Mouse (Mus musculus) lung, embryonic 16.5 days (tissue): ENCODE results near the gene Kif26b. TPM values are rescaled to one million over a fixed set of nuclear protein-coding genes. Genes with fewer than 3 reads are reported as not detected.
A peak's percentile ranks its signal among the peaks of the same experiment; 100 is the strongest.

Experiments used
- ATAC-seq: fragments of 200-750 bp; cut with Nextera tagmentation; 2 replicates; pipeline ENCODE4 v1.8.0; 2017; ENCODE audit warnings: low read depth, mild to moderate bottlenecking, moderate library complexity
- H3K27ac ChIP-seq: fragments of 300-500 bp; sonication (generic); 2 replicates; pipeline ENCODE4 v1.5.1; 2014; ENCODE audit warnings: mild to moderate bottlenecking, control low read depth, low read length
- H3K27me3 ChIP-seq: fragments of 300-500 bp; sonication (generic); 2 replicates; pipeline ENCODE4 v1.6.1; 2014; ENCODE audit warnings: low read depth, low read length, mixed read lengths; ENCODE audit not compliant: control insufficient read depth, insufficient read depth
- H3K36me3 ChIP-seq: fragments of 300-500 bp; sonication (generic); 2 replicates; pipeline ENCODE4 v1.6.1; 2014; ENCODE audit warnings: low read length; ENCODE audit not compliant: control insufficient read depth, insufficient read depth
- H3K4me1 ChIP-seq: fragments of 300-500 bp; sonication (generic); replicated peaks from 2 replicates; pipeline ENCODE4 v1.6.1; 2014; ENCODE audit warnings: low read length, mixed read lengths; ENCODE audit not compliant: control insufficient read depth, insufficient read depth
- H3K4me2 ChIP-seq: fragments of 300-500 bp; sonication (generic); 2 replicates; pipeline ENCODE4 v1.6.1; 2014; ENCODE audit warnings: low read depth, low read length, control low read depth
- H3K4me3 ChIP-seq: fragments of 300-500 bp; sonication (generic); 2 replicates; pipeline ENCODE4 v1.5.1; 2014; ENCODE audit warnings: mild to moderate bottlenecking, low read length, control low read depth
- H3K9ac ChIP-seq: fragments of 300-500 bp; sonication (generic); 2 replicates; pipeline ENCODE4 v1.6.1; 2014; ENCODE audit warnings: low read length, control low read depth
- H3K9me3 ChIP-seq: fragments of 300-500 bp; sonication (generic); 2 replicates; pipeline ENCODE4 v1.6.1; 2016; ENCODE audit warnings: low read length; ENCODE audit not compliant: control insufficient read depth
- WGBS: fragments of 180-500 bp; shearing (Covaris S2); extraction: QIAGEN DNeasy Blood & Tissue Kit; methylation state at CpG from one replicate; pipeline ENCODE4 v1.1.7; 2014; 5-methylcytosine and 5-hydroxymethylcytosine counted together
- polyA plus RNA-seq: library from polyadenylated mRNA; unstranded; fragments of >200 nt; fragmentation: Nextera tagmentation; extraction: Ambion mirVana; gene quantifications from 2 replicates; pipeline ENCODE4 v1.2.1, GENCODE M21; 2015

The Kif26b gene
- polyA plus RNA-seq, 1 experiment from 2014 or later = 0.68 TPM

DNA sequence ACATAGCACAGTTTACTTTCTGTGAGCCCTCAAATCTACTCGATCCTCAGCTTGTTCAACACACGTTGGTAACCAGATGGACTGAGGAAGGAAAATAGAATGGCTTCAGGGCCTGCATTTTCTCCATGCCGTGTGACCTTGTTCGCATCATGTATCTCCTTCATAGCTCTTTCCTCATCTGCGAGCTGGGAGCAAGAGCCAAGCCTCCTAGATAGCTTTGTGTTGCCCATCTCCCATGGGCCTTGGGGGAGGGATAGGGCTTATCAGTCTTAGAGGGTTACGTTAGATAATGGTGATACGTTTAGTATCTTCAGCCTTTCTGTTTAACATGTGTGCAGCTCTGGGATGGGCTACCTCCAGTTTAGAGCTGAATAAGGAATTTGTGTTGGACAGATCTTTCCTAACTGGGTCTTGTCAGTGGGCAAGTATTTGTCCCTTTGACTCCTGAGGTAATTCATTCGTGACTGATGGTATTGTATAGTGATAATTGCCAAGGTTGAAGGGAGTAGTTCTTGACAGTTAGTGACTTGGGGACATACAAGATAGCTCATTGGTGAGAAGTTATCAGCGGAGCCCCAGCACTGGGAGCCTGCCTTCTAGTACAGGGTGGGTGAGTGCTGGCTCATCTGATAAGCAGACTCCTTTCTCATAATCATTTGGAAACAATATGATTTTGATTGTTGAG is 183.4 kb downstream of the Kif26b start:
- no peaks in the 10 kb centered on the region for H3K27me3 ChIP-seq
- no peak overlapping the region for H3K27ac ChIP-seq

DNA sequence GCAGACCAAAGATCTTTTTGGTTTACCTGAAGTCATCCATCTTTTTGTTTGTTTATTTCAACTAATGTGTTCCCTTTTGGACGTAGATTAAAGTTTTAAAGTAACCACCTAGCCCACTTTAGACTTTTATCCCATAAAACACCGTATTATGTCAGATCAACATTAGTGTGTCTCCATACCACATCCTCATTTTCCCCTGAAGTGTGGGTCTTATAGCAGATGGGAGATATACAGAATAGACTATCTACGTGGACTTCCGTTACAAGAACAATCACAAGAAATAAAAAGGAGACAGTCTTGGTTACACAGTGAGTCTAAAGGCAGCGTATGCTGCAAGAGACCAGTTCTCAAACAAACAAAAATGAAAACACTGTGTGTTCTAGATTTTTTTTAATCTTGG is 185.3 kb downstream of the Kif26b start:
- Histone ChIP-seq H3K4me1 (0 out of 2 replicates have a peak, but pooled peaks cover 2% of the 10 kb centered on the region), H3K27ac (no peak overlapping the region), H3K4me2 (no peak overlapping the region), H3K27me3 (no peaks in the 10 kb centered on the region), H3K9me3 (no peaks in the 10 kb centered on the region; the same call in 1 of the 2 replicates), H3K36me3 (no peaks in the 10 kb centered on the region), H3K4me3 (no peak overlapping the region), H3K9ac (no peak overlapping the region)
- no peak for ATAC-seq
- 82% methylated on average over 5 of the region's 5 CpGs for whole genome bisulfite sequencing

More for the DNA sequence above, 183.4 kb downstream of the Kif26b start:
- Histone ChIP-seq H3K9ac (no peak overlapping the region), H3K4me1 (0 out of 2 replicates have a peak, but pooled peaks cover 2% of the 10 kb centered on the region), H3K4me2 (no peak overlapping the region), H3K9me3 (no peaks in the 10 kb centered on the region), H3K4me3 (no peak overlapping the region), H3K36me3 (no peaks in the 10 kb centered on the region)
- 77% methylated on average over 9 of the region's 9 CpGs for WGBS
- ATAC-seq = no peak

DNA sequence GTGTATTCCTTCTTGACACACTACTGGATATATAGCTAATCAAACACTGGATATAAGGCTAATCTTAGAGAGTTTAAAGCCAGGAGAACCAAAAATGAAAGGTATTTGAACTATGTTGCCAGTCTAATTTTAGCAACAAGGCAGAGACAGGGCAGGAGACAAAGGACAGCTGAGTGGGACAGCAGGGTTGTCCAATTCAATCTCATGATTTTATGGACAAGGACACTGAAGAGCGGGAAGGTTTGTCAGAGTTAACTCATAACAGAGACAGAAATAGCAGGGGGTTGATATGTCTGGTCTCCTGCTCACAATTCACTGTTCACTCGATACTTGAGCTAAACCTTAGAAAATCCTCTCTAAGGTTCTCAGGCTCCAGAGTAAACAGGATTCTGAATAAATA is 187.5 kb downstream of the Kif26b start:
- ATAC-seq = no peak

DNA sequence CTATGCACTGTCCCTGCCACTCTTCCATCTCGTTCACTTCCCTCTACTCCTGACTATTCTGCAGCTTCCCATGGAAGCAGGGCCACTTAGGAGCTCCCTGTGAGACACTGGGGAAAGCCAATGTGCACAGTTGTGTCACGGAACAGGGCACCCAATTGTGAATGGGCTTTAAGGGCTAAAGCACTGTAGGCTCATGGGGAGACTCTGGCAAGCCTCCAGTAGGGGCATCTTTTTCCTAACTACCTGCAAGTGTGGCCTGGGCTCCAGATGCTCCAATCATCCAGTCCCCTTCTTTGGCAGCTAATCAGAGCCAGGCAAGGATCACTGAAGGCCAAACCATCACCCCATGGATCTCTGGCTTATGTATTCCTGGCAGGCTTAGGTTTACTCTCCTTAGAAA is 191.9 kb downstream of the Kif26b start:
- H3K36me3 ChIP-seq = no peaks in the 10 kb centered on the region
- 0 out of 2 replicates have a peak, but pooled peaks cover 2% of the 10 kb centered on the region for H3K4me1 ChIP-seq
- H3K9ac ChIP-seq = no peak overlapping the region
- WGBS = 71% methylated on average over 2 of the region's 2 CpGs
- H3K27ac ChIP-seq = no peak overlapping the region
- no peak overlapping the region for H3K4me3 ChIP-seq
- no peak for ATAC-seq
- peaks cover 3% of the 10 kb centered on the region; the same call in 1 of the 2 replicates for H3K9me3 ChIP-seq
- no peak overlapping the region for H3K4me2 ChIP-seq
- H3K27me3 ChIP-seq = no peaks in the 10 kb centered on the region

More for the DNA sequence above, 187.5 kb downstream of the Kif26b start:
- H3K9ac ChIP-seq = no peak overlapping the region
- peaks cover 3% of the 10 kb centered on the region; the same call in 1 of the 2 replicates for H3K9me3 ChIP-seq
- H3K4me1 ChIP-seq = 0 out of 2 replicates have a peak, but pooled peaks cover 2% of the 10 kb centered on the region
- H3K4me2 ChIP-seq = no peak overlapping the region
- no peaks in the 10 kb centered on the region for H3K27me3 ChIP-seq
- 50% methylated on average over 2 of the region's 2 CpGs for WGBS
- no peak overlapping the region for H3K4me3 ChIP-seq
- H3K27ac ChIP-seq = no peak overlapping the region
- H3K36me3 ChIP-seq = no peaks in the 10 kb centered on the region

DNA sequence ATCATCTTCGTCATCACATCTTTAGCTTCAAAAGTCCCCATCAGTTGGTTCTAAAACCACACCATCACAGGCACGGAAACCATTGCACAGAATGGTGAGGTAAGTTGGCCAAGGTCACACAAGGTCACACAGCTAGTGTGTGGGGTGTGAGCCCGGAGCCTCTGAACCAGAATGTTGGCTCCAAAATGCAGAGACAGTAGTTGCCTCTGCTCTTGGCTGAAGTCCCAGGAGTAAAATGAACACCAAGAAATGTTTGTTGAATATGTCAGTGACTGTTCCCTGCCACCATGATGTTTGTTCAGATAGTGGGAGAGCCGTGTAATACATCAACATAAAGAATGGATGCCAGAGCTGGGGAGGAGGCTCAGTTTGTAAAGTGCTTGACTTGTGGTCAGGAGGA is 193.9 kb downstream of the Kif26b start:
- Histone ChIP-seq H3K27ac (no peak overlapping the region), H3K9ac (no peak overlapping the region), H3K4me1 (no peaks in the 10 kb centered on the region), H3K36me3 (no peaks in the 10 kb centered on the region), H3K4me2 (no peak overlapping the region), H3K27me3 (no peaks in the 10 kb centered on the region), H3K4me3 (no peak overlapping the region), H3K9me3 (peaks cover 3% of the 10 kb centered on the region; the same call in 1 of the 2 replicates)
- peak; percentile 56 for ATAC-seq
- WGBS = 41% methylated on average over 4 of the region's 4 CpGs

DNA sequence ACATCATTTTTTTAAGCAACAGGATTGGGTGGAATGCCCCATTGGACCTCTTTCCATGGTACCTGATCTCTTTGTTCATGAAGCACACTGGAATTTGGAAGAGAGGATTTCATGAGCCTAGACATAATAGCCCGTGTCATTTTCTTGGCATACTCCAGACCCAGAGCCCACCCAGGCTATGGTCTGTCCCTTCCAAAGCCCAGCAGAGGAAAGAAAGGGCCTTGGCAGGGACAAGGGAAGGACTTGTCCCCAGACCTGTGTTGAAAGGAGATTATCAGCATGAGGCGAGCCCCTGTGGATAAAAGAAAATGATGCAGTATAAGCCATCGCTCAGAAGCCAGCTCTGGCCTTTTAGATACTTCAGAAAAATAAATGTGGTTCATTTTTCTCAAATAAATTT is 196.6 kb downstream of the Kif26b start:
- Histone ChIP-seq H3K36me3 (no peaks in the 10 kb centered on the region), H3K9ac (no peak overlapping the region), H3K4me3 (no peak overlapping the region), H3K27me3 (no peaks in the 10 kb centered on the region), H3K27ac (no peak overlapping the region), H3K4me1 (no peaks in the 10 kb centered on the region), H3K9me3 (no peaks in the 10 kb centered on the region), H3K4me2 (no peak overlapping the region)
- ATAC-seq = no peak
- WGBS = 78% methylated on average over 3 of the region's 3 CpGs

DNA sequence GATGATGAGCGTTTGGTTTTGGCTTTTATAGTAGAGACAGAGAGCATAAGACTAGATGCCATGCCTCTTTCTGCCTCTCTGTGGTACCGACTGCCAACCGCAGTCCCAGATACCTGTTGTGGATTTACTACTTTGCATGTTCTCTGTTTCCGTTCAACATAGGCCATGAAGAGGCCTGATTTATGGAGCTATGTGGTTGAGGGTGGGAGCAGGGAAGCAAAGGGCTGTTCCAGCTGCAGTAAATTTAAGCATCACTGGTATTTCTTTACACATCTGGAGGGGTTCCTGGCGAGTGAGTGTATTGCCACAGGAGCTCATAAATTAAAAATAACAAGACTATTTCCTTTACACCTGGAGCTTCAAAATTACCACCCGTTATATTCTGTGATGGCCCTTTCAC is 199.3 kb downstream of the Kif26b start:
- Histone ChIP-seq H3K27ac (no peak overlapping the region), H3K36me3 (no peaks in the 10 kb centered on the region), H3K9ac (no peak overlapping the region), H3K9me3 (no peaks in the 10 kb centered on the region), H3K27me3 (no peaks in the 10 kb centered on the region), H3K4me3 (no peak overlapping the region), H3K4me1 (no peaks in the 10 kb centered on the region), H3K4me2 (no peak overlapping the region)
- no peak for ATAC-seq
- 85% methylated on average over 6 of the region's 6 CpGs for WGBS

DNA sequence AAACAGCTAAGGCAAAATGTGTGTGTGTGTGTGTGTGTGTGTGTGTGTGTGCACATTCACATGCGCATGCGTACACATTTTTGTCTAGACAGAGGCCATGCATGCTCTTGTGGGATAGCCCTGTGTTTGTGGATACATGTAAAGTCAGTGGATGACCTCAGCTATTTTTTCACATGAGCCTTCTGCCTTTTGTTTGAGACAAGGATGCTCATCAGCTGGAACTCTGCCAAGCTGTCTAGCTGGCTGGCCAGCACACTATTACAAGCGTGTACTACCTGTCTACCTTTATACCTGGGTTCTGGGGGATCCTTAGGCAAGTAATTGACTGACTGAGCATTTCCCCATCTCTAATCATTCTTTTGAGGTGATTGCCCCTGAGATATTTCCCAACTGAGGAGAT is 201.3 kb downstream of the Kif26b start:
- no peak overlapping the region for H3K4me3 ChIP-seq
- no peaks in the 10 kb centered on the region for H3K9me3 ChIP-seq
- no peak for ATAC-seq
- no peak overlapping the region for H3K4me2 ChIP-seq
- H3K27ac ChIP-seq = no peak overlapping the region
- no peaks in the 10 kb centered on the region for H3K27me3 ChIP-seq
- WGBS = 89% methylated on average over 3 of the region's 3 CpGs
- no peaks in the 10 kb centered on the region for H3K4me1 ChIP-seq
- H3K36me3 ChIP-seq = no peaks in the 10 kb centered on the region
- no peak overlapping the region for H3K9ac ChIP-seq

DNA sequence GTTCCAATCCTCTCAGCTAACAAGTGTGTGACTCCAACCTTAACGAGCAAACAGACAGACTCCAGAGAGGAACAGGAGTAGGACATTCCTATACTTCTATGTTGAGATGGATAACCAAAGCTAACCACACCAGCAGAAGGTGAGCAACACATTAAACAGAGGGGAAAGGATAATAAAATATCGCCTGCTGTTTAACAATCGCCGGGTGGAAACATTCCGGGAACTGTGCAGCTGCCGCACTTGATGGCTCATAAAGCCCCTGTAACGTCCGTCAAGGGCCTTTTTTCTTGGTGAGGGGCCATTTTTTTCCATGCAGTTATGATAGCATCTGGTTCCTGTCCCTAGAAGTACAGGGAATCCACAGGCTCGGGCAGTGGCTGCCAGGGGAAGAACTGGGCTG is 204.1 kb downstream of the Kif26b start:
- Histone ChIP-seq H3K4me2 (no peak overlapping the region), H3K9ac (no peak overlapping the region), H3K36me3 (no peaks in the 10 kb centered on the region), H3K27me3 (no peaks in the 10 kb centered on the region), H3K27ac (no peak overlapping the region), H3K9me3 (no peaks in the 10 kb centered on the region), H3K4me1 (no peaks in the 10 kb centered on the region), H3K4me3 (no peak overlapping the region)
- 50% methylated on average over 9 of the region's 9 CpGs for WGBS
- ATAC-seq = no peak
